Mouse (Mus musculus) embryo, embryonic 10.5 days (tissue): ENCODE results near the gene Lrrc8d.

Experiments used
- DNase-seq: peaks from one replicate; pipeline ENCODE4 v3.0.0-alpha.2; 2015; ENCODE audit warnings: low spot score

The Lrrc8d gene

DNA sequence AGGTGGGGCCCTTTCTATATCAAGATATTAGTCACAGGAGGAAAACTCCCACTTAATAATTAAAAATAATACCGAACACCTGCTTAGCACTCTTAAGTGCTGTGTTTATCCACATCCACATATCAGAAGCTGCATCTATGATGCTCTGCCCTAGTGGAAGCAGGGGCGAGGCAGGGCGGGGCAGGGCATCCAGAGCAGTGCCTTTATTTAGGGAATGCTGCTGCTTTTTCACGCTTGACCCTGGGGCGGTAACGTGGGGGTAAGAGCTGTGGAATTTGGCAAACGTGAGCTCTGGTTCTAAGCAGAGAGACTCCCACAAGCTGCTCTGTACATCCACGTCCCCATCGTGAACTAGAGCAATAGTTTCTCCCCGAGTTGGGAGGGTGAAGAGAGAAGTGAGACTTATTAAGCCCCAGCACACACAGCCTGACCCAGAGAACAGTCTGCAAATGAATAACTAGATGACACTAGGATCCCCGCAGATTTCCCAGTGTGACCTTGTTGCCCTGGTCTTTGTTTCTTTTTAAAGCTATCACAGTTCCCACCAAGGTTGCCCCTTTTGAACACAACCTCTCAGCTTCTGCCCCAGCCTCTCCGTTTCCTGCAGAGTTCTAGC, 77.3 kb downstream of the Lrrc8d start:
- DNase-seq = no peak

- peak; percentile 61 for DNase-seq
These were observed 77.9 kb downstream of the Lrrc8d start for GRCm38 (mm10) chr5:105777645-105778044.

- no peak for DNase-seq
These were observed 78.4 kb downstream of the Lrrc8d start for GRCm38 (mm10) chr5:105778189-105778588.

- no peak for DNase-seq
These were observed 79.0 kb downstream of the Lrrc8d start for GRCm38 (mm10) chr5:105778723-105779122.

DNA sequence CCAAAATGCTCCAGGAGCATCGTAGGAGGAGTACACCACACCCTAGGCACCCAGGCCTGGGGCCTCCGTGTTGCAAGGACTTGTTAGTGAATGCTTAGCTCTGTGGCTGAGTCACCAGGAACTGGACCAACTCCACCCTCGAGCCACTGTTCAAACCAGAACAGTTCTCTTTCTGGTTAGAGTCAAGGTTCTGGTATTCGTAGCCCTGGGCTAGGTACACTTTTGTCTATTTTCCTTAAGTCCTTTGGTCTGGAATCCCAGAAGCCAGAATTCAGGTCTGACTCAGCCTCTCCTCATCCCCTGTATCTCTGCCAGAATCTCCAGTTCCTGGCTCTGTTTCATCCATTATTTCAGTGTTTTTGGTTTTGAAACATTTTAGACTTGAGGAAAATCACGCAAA, 79.6 kb downstream of the Lrrc8d start:
- DNase-seq = no peak

- DNase-seq = no peak
These were observed 84.1 kb downstream of the Lrrc8d start for GRCm38 (mm10) chr5:105783848-105784247.

DNA sequence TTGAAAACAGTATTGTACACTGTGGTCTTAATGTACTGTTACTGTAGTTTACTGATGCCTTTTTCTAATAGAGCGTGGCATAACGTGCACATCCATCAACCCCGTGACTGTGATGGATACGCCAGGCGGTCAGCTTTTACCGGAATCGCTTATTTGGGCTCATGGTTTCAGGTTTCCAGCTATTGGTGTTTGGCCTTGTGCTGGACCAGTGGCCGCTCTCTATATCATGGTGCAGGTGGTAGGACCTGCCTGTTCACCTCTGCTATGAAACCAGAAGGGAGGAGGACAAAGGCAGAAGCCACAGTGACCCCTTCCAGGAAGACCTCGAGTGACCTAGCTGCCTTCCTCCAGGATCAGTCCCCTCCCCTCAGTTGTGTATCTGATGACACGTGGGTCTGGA, 85.0 kb downstream of the Lrrc8d start:
- DNase-seq = no peak

GRCm38 (mm10) chr5:105787577-105787976, 87.8 kb downstream of the Lrrc8d start:
- DNase-seq = no peak

DNA sequence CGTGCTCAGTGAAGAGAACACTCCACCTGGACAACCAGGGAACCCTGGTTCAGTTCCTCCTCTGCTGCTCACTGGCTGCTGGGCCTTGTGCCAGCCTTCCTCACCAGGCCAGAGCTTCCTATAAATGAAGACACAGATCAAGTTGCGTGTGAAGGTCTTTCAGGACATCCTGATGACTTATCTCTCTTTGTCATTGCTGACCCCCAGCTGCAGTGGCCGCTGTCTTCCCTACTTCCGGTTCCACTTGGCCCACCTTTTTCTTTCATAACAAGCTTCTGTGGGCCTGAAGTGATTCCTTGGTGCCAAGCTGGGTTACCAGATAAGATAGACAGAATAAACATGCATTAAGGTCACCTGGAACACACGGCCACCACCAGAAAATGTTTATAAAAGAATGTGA, 90.0 kb downstream of the Lrrc8d start:
- DNase-seq = no peak

DNA sequence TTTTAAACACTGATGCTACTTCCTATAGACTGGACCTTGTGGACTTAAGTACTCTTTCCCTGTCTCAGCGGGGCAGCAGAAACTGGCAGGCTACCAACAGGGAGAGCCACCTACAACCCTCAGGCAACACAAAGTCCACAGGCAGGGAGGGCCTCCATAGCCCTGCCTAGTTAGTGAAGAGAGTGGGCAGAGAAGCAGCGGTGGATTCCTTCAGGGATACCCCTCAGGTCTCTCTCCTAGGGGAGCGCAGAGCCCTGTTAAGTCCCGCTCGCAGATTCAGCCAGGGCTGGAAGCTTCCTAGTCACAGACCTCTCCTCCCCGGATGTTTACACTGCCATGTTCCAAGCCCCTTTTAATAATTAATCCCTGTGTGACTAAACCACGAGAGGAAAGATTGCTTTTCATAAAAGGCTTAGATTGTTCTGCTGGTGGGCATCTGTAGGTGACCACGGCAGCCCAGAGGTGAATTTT, 92.6 kb downstream of the Lrrc8d start:
- DNase-seq = no peak

- DNase-seq = peak; percentile 42
These were observed 93.2 kb downstream of the Lrrc8d start for GRCm38 (mm10) chr5:105792853-105793547.

DNA sequence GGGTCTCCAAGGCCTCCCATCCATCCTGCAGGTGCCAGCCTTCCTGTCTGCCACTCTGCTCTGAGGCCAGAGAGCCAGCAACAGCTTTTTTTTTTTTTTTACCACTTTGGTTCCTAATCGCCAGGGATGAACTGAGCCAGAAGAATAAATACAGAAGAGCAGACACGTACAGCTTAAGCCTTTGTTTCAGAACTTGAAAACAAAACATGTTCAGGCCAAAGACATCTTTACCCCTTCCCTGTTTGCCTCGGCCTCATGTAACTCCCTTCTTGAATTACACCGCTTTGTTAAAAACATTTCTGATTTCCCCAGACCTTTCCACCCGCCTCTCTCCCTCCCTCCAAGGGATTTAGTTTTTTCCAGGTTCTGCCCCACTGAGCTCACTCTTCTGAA, 93.8 kb downstream of the Lrrc8d start:
- no peak for DNase-seq

DNA sequence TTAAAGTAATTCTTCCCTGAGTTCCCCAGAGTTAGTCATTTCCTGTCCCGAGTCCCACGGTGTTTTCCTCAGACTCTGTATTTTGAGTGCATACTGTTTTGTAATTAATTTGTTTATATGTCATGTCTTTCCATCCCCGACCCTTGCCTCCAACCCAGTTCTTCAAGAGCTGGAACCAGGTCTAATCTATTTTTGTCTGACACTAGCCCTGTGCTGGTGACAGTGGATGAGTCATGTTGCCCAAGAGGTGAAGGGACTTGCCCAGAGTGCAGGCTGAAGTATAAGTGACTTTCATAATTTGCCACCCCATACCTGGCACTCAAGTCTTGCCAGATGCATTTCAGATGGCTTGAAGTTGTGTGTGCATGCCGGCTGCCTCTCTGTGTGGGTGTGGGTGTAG, 98.7 kb downstream of the Lrrc8d start:
- DNase-seq = no peak

GRCm38 (mm10) chr5:105799850-105800635, 100.3 kb downstream of the Lrrc8d start:
- DNase-seq = peak; percentile 29

DNA sequence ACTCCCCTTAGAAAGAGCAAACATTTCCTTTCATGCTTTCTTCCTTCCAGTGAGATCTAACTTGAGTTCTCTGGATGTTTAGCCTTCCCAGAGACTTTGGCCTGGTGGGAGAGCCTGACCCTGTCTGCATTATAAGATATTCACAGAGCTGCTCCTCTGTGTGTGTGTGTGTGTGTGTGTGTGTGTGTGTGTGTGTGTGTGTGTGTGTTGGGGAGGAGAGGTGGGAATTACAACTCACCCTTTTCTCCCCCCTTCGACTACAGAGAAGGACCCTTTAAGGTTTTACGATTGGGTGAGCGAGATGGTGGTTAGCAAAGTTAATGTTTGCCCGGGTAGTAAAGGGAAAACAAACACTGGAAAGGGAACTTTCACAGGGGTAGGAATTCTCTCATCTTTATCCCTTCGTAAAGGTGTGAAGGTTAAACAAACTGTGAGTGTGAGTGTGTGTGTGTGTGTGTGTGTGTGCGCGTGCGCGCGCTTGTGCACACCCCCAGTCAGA, 101.3 kb downstream of the Lrrc8d start:
- no peak for DNase-seq

DNA sequence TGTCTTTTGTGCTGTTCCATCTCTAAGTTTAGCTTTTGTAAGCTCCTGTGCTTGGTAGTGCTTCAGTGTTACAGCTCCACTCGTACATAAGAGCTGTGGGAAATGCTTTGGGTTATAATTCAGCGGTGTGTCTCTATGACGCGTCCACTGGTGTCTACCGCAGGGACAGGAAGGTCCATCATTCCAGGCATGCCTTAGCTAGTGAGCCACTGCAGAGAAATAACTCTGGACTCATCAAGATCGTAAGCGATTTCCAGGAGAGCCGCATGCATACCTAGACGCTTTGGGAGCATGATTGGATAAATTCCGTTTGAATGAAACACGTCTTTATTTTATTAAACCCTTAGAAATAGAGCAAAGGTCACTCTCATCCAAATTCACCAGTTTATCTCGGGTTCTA, 106.2 kb downstream of the Lrrc8d start:
- DNase-seq = no peak

DNA sequence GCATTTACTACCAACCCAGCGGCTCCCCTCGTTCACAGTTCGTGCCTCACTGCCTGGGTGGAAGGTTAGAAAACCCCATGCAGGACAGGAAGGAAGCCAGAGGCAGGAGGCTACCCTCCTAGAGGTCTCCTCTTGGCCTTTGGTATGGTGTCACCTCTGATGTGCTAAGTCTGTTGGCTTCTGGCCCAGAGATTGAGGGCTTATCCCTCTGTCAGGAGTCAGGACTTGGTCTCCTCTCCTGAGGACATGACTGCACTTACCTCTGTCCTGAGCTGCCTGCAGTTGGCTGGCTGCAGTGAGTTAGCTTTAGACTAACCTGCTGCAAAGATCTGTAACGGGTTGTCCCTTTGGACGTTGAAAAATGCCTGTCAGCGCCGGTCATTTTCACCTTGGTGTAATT, 107.7 kb downstream of the Lrrc8d start:
- no peak for DNase-seq

DNA sequence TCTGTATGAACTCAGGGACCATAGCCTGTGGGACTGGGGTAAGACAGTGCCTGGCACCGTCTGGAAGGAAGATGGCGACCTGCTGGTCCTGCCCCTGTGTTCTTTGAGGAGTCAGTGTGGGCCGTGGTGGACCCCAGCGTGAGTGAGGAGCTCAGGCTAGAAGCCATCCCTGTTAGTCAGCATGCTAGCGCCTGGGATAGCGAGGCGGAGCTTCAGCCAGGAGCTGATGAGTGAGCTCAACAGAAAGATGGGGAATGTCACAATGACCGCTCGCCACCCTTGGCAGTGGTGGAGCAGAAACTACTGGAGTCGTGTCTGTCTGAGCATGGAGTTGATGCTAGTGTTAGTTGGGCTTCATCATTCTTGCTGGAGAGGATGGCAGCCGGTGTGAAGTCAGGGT, 109.3 kb downstream of the Lrrc8d start:
- DNase-seq = no peak

- DNase-seq = no peak
These were observed 113.3 kb downstream of the Lrrc8d start for GRCm38 (mm10) chr5:105813036-105813435.

DNA sequence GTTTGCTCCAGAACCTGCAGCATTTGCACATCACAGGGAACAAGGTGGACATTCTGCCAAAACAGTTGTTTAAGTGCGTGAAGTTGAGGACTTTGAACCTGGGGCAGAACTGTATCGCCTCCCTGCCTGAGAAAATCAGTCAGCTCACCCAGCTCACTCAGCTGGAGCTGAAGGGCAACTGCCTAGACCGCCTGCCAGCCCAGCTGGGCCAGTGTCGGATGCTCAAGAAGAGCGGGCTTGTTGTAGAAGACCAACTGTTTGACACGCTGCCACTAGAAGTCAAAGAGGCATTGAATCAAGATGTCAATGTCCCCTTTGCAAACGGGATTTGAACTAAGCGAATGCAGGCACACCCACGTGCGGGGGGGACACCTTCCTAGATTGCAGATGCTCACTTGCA, 114.2 kb downstream of the Lrrc8d start:
- no peak for DNase-seq

- DNase-seq = no peak
These were observed 116.3 kb downstream of the Lrrc8d start for GRCm38 (mm10) chr5:105816118-105816517.

- no peak for DNase-seq
These were observed 117.6 kb downstream of the Lrrc8d start for GRCm38 (mm10) chr5:105817248-105817976.
